Comparison of ENCODE assay signal across 13 mouse cellular contexts in the genomic region with DNA sequence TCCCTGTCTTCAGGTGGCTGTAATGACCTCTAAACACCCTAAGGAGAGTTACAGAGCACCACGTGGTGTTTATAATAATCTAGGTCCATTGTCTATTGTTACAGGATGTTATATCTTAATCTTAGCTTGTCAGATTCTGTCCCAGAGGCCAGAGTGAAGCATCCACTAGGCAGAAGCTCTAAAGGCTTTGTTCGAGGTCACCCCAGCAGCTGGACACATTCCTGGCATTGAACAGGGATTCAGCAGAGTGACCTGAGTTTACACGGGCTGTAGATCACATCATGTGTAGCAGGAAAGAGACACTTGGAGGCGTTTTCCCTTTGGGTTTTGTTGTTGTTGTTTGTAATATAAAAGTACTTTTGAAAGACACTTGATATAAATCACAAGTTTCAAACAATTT. TPM values are rescaled to one million over a fixed set of nuclear protein-coding genes. Genes with fewer than 3 reads are reported as not detected.
DNase-seq lines count a peak whose midpoint lies in the region; TF ChIP-seq lines count a peak whose summit lies in the region.
"Had no signal": no experiment of that assay in that cellular context is flagged by ENCODE, and none has a peak within 500 bp of the region (broad histone marks: within the 10 kb centered on the region; RNA-seq: fewer than 3 reads in every experiment).

No protein-coding gene starts in this region.

- peaks cover 17% of the 10 kb centered on the region for H3K4me1 ChIP-seq in cortical plate, adult 2 months (ENCODE audit: control insufficient read depth, insufficient read depth, low read length)
- H3K4me1 ChIP-seq: embryonic facial prominence, embryonic 13.5 days; midbrain, embryonic 15.5 days had no signal

- no peak for TF ChIP-seq POLR2A in cortical plate, adult 2 months (IDR thresholded peaks at IDR 0.05; ENCODE audit: extremely low read depth, insufficient read depth, low read length)

- no peak overlapping the region for H3K4me3 ChIP-seq in gastrocnemius, adult 2 months
- H3K4me3 ChIP-seq in layer of hippocampus, adult 2 months, result no peak overlapping the region
- no peak overlapping the region for H3K4me3 ChIP-seq in cortical plate, adult 2 months (ENCODE audit: insufficient read depth, low read length)
- H3K4me3 ChIP-seq: embryonic facial prominence, embryonic 13.5 days; midbrain, embryonic 15.5 days had no signal

- intact Hi-C loops in gastrocnemius, adult 2 months (cut with DNase I), result no loop called here

- H3K27ac ChIP-seq in gastrocnemius, adult 2 months, result peak overlapping the region; percentile 56
- peak overlapping the region; percentile 84 for H3K27ac ChIP-seq in layer of hippocampus, adult 2 months
- peak overlapping the region; percentile 65; the same call in 1 of the 2 replicates for H3K27ac ChIP-seq in cortical plate, adult 2 months (ENCODE audit: insufficient read depth, low read length)
- H3K27ac ChIP-seq: embryonic facial prominence, embryonic 13.5 days; liver, embryonic 14.5 days; midbrain, embryonic 15.5 days had no signal

- DNase-seq in gastrocnemius, adult 2 months, result peak; percentile 19
- DNase-seq in gastrocnemius, postnatal 4 days (ENCODE audit: low spot score in 2 of 2), result no peak
- DNase-seq in layer of hippocampus, adult 2 months (ENCODE audit: low spot score in 2 of 2), result no peak
- no peak for DNase-seq in layer of hippocampus, adult 8-10 months (ENCODE audit: low spot score in 2 of 2)
- peak; percentile 55 for DNase-seq in kidney, postnatal 10 days
- DNase-seq in liver, result no peak
- no peak for DNase-seq in right cerebral cortex, adult 18-20 months
- DNase-seq: cerebellum, postnatal 36 days; thymus, postnatal 36 days had no signal

- no peak for TF ChIP-seq CTCF in gastrocnemius, adult 2 months (IDR thresholded peaks at IDR 0.05)
- TF ChIP-seq CTCF in layer of hippocampus, adult 2 months (conservative IDR thresholded peaks at IDR 0.05), result no peak
- TF ChIP-seq CTCF in cortical plate, adult 2 months (IDR thresholded peaks at IDR 0.05; ENCODE audit: extremely low read depth, insufficient read depth, low read length), result no peak

RNA-seq across cellular contexts. Expression of a gene that starts 26.1 kb away (rescaled TPM):
- total RNA-seq in gastrocnemius, adult 2 months (2021), result 1 to 10 TPM; 4.8 to 9.3 TPM
- total RNA-seq in gastrocnemius, postnatal 4 days (2021), result 10 to 100 TPM; 49.1 to 53.1 TPM
- total RNA-seq in layer of hippocampus, adult 2 months (2021), result 10 to 100 TPM; 14.1 to 14.5 TPM
- 10 to 100 TPM; 12.2 to 37.8 (median 21.5) TPM for total RNA-seq in layer of hippocampus, adult 8-10 months (2022)
- polyA plus RNA-seq in cortical plate, adult 2 months (2012; rRNA removed), result 37.0 and 45.0 TPM in 2 replicates

RNA-seq across cellular contexts. Expression of a gene that starts 31.3 kb away (rescaled TPM):
- total RNA-seq in gastrocnemius, adult 2 months (2021), result 1 to 10 TPM; 2.7 to 3.1 TPM
- 10 to 100 TPM; 27.8 to 31.6 TPM for total RNA-seq in gastrocnemius, postnatal 4 days (2021)
- total RNA-seq in layer of hippocampus, adult 2 months (2021), result 100 to 1,000 TPM; 171 TPM
- 100 to 1,000 TPM; 137 to 163 (median 148) TPM for total RNA-seq in layer of hippocampus, adult 8-10 months (2022)
- polyA plus RNA-seq in cortical plate, adult 2 months (2012; rRNA removed), result 174 and 183 TPM in 2 replicates

RNA-seq across cellular contexts. Expression of a gene that starts 42.4 kb away (rescaled TPM):
- total RNA-seq in gastrocnemius, adult 2 months (2021), result 1 to 10 TPM; 8.1 to 8.3 TPM
- total RNA-seq in gastrocnemius, postnatal 4 days (2021), result 10 to 100 TPM; 21.0 to 24.6 TPM
- 10 to 100 TPM; 30.5 to 31.5 TPM for total RNA-seq in layer of hippocampus, adult 2 months (2021)
- 10 to 100 TPM; 27.5 to 31.0 (median 29.2) TPM for total RNA-seq in layer of hippocampus, adult 8-10 months (2022)
- polyA plus RNA-seq in cortical plate, adult 2 months (2012; rRNA removed), result 24.2 and 25.2 TPM in 2 replicates

Comparison
In these comparisons a context has a peak if more than half of its experiments do, and no peak if none do; other contexts are left out.
1. DNase-seq: peak in gastrocnemius, adult 2 months (single experiment) and kidney, postnatal 10 days (single experiment); none in gastrocnemius, postnatal 4 days (0 of 2), layer of hippocampus, adult 2 months (0 of 2), layer of hippocampus, adult 8-10 months (0 of 2), liver (single experiment) and right cerebral cortex, adult 18-20 months (single experiment).
2. RNA of a gene that starts 31.3 kb away (total RNA-seq): 171 TPM in layer of hippocampus, adult 2 months, 137 to 163 TPM in layer of hippocampus, adult 8-10 months and 27.8 to 31.6 TPM in gastrocnemius, postnatal 4 days; 2.7 to 3.1 TPM in gastrocnemius, adult 2 months; every median in the first group is over 4 times any median in the second.
3. Peak in every context shown above with its lines, with median percentiles within 50 percentile points of each other: H3K27ac ChIP-seq.